Mouse (Mus musculus) bone marrow macrophage, adult 2 months (primary cell): ENCODE results near the gene Mfsd4b3.

Source experiments
- CTCF ChIP-seq: IDR thresholded peaks from 2 replicates; pipeline ENCODE4 v1.5.1; 2012; ENCODE audit warnings: low read depth, mild to moderate bottlenecking, low read length, moderate library complexity
- POLR2A ChIP-seq: IDR thresholded peaks from 2 replicates; pipeline ENCODE4 v1.6.1; 2012; ENCODE audit warnings: mild to moderate bottlenecking, low read depth, low read length, borderline replicate concordance

GRCm38 (mm10) chr10:39975771-39976170, 15.8 kb upstream of the Mfsd4b3 start:
- TF ChIP-seq POLR2A: no peak
- no peak for TF ChIP-seq CTCF
